Mouse (Mus musculus) kidney, embryonic 15.5 days (tissue): ENCODE data around the gene Abca13. TPM values are rescaled to one million over a fixed set of nuclear protein-coding genes. Genes with fewer than 3 reads are reported as not detected.

ENCODE experiments used
- ATAC-seq: fragments of 200-750 bp; cut with Nextera tagmentation; replicated peaks from 2 replicates; pipeline ENCODE4 v1.8.0; 2017; ENCODE audit warnings: moderate TSS enrichment; ENCODE audit not compliant: low FRiP score
- H3K27ac ChIP-seq: fragments of 300-500 bp; sonication (generic); 2 replicates; pipeline ENCODE4 v1.5.1; 2015; ENCODE audit warnings: mild to moderate bottlenecking, inconsistent platforms
- H3K27me3 ChIP-seq: fragments of 300-500 bp; sonication (generic); 2 replicates; pipeline ENCODE4 v1.6.1; 2015; ENCODE audit warnings: inconsistent platforms
- H3K36me3 ChIP-seq: fragments of 300-500 bp; sonication (generic); 2 replicates; pipeline ENCODE4 v1.6.1; 2015; ENCODE audit warnings: inconsistent platforms
- H3K4me1 ChIP-seq: fragments of 300-500 bp; sonication (generic); 2 replicates; pipeline ENCODE4 v1.6.1; 2015; ENCODE audit warnings: inconsistent platforms
- H3K4me2 ChIP-seq: fragments of 300-500 bp; sonication (generic); 2 replicates; pipeline ENCODE4 v1.6.1; 2015; ENCODE audit warnings: moderate library complexity, mild to moderate bottlenecking, inconsistent platforms
- H3K4me3 ChIP-seq: fragments of 300-500 bp; sonication (generic); replicated peaks from 2 replicates; pipeline ENCODE4 v1.5.1; 2015; ENCODE audit warnings: mild to moderate bottlenecking, inconsistent platforms
- H3K9ac ChIP-seq: fragments of 300-500 bp; sonication (generic); 2 replicates; pipeline ENCODE4 v1.6.1; 2015; ENCODE audit warnings: mild to moderate bottlenecking, inconsistent platforms
- H3K9me3 ChIP-seq: fragments of 300-500 bp; sonication (generic); replicated peaks from 2 replicates; pipeline ENCODE4 v1.6.1; 2016; ENCODE audit warnings: inconsistent platforms
- WGBS: fragments of 180-500 bp; shearing (Covaris S2); methylation state at CpG from one replicate; pipeline ENCODE4 v1.1.7; 2015; ENCODE audit warnings: mixed read lengths; 5-methylcytosine and 5-hydroxymethylcytosine counted together
- polyA plus RNA-seq: library from polyadenylated mRNA; unstranded; fragments of >200 nt; fragmentation: Nextera tagmentation; extraction: Ambion mirVana; gene quantifications from 2 replicates; pipeline ENCODE4 v1.2.1, GENCODE M21; 2015

The Abca13 gene
- polyA plus RNA-seq, 1 experiment from 2014 or later, result 0.16 TPM

DNA sequence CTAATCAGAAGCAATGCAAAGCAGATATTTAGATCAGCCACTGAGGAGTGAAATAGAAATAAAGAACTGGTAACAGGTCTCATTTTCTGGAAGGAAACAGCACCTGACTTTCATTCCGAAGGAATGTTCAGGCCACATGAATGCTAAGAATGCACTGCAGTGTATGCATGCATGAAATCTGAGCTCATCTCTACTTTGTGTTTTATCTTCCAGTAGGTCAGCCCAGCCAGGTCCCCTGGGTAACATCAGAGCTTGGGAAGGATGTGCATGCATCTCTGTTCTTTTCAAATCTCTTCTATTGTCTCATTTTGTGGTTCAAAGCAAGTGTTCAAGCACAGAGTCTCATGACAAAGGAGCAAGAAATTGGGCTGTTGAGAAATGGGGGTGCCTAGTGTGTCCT is 346.6 kb downstream of the Abca13 start:
- no peaks in the 10 kb centered on the region for H3K27me3 ChIP-seq
- H3K27ac ChIP-seq, result no peak overlapping the region
- H3K4me1 ChIP-seq, result no peaks in the 10 kb centered on the region
- H3K4me2 ChIP-seq, result no peak overlapping the region
- no peaks in the 10 kb centered on the region for H3K36me3 ChIP-seq
- ATAC-seq, result no peak
- 68% methylated on average over 1 of the region's 1 CpGs for WGBS
- no peaks in the 10 kb centered on the region for H3K9me3 ChIP-seq
- H3K4me3 ChIP-seq, result no peak overlapping the region
- no peak overlapping the region for H3K9ac ChIP-seq

DNA sequence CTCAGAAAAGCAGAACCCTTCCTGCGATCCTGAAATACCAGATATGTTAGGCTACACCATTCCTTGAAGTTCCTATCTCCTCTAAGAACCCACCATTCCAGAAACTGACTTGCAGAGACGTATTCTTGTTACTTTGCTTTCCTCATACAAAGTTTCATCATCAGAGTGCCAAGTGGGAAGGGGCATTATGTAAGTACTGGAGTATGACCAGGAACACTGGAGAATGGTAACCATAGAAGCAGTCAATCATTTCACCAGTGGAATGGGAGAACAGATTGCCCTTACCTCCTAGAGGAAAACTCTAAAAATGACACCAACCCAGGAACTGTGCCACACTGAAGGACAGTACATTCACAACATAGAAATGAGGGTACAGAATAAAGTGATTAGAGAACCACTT is 368.3 kb downstream of the Abca13 start:
- H3K9ac ChIP-seq, result no peak overlapping the region
- H3K9me3 ChIP-seq, result no peaks in the 10 kb centered on the region
- no peaks in the 10 kb centered on the region for H3K27me3 ChIP-seq
- no peak for ATAC-seq
- H3K36me3 ChIP-seq, result no peaks in the 10 kb centered on the region
- no peak overlapping the region for H3K4me3 ChIP-seq
- no peak overlapping the region for H3K4me2 ChIP-seq
- no peak overlapping the region for H3K27ac ChIP-seq
- WGBS, result 77% methylated on average over 2 of the region's 2 CpGs
- no peaks in the 10 kb centered on the region for H3K4me1 ChIP-seq

GRCm38 (mm10) chr11:9568302-9568701 is 376.6 kb downstream of the Abca13 start:
- Histone ChIP-seq H3K4me2 (no peak overlapping the region), H3K4me1 (no peaks in the 10 kb centered on the region), H3K36me3 (no peaks in the 10 kb centered on the region), H3K9ac (no peak overlapping the region), H3K27ac (no peak overlapping the region), H3K4me3 (no peak overlapping the region), H3K27me3 (no peaks in the 10 kb centered on the region), H3K9me3 (no peaks in the 10 kb centered on the region)
- ATAC-seq, result no peak
- WGBS, result 85% methylated on average over 2 of the region's 2 CpGs

GRCm38 (mm10) chr11:9570319-9570718 is 378.6 kb downstream of the Abca13 start:
- ATAC-seq, result no peak
- Histone ChIP-seq H3K4me2 (no peak overlapping the region), H3K27ac (no peak overlapping the region), H3K4me3 (no peak overlapping the region), H3K27me3 (no peaks in the 10 kb centered on the region), H3K36me3 (no peaks in the 10 kb centered on the region), H3K9ac (no peak overlapping the region), H3K9me3 (no peaks in the 10 kb centered on the region), H3K4me1 (no peaks in the 10 kb centered on the region)
- WGBS, result 48% methylated on average over 6 of the region's 6 CpGs

DNA sequence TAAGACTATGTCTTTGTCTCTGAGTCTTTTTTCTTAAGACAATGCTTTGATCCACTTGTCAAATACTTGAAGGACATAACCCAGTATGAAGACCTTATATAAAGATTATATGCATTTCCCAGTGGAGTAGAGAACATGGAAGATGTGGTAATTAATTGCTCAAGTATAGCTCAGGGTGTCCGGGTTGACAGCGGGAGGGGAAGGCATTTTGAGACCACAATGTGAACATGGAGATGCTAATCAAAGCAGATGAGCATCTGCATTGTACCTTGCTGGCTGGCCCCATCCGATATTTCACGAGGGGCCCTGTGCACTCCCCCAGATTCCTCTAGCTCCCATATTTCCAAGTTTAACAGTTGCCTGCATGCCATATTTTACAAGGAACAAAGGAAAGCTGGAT is 383.2 kb downstream of the Abca13 start:
- no peak for ATAC-seq
- Histone ChIP-seq H3K27ac (no peak overlapping the region), H3K4me3 (no peak overlapping the region), H3K9me3 (no peaks in the 10 kb centered on the region), H3K4me2 (no peak overlapping the region), H3K27me3 (no peaks in the 10 kb centered on the region), H3K36me3 (no peaks in the 10 kb centered on the region), H3K9ac (no peak overlapping the region), H3K4me1 (no peaks in the 10 kb centered on the region)
- 78% methylated on average over 4 of the region's 4 CpGs for WGBS

GRCm38 (mm10) chr11:9591757-9592316 is 400.1 kb downstream of the Abca13 start:
- Histone ChIP-seq H3K9me3 (no peaks in the 10 kb centered on the region), H3K4me3 (no peak overlapping the region), H3K27me3 (no peaks in the 10 kb centered on the region), H3K9ac (no peak overlapping the region), H3K36me3 (no peaks in the 10 kb centered on the region), H3K27ac (no peak overlapping the region), H3K4me1 (no peaks in the 10 kb centered on the region), H3K4me2 (no peak overlapping the region)
- 77% methylated on average over 1 of the region's 1 CpGs for WGBS
- ATAC-seq, result no peak

DNA sequence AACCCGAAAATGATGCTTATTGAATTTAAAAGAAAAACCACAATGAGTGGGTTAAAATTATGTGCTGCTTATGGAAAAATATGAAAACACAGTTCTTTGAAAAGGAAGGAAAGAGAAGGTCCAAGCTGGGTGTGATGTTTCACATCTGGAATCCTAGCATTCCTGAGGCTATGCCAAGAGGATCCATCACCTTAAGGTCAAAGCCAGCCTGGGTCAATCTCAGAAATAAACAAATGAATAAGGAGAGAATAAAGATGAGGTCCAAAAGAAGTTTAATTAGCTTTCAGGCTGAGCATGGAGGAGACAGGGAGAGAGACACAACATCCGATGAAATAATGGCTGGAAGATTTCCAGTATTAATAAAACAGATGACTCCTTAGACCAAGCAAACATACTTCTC is 405.6 kb downstream of the Abca13 start:
- Histone ChIP-seq H3K4me1 (no peaks in the 10 kb centered on the region), H3K27ac (no peak overlapping the region), H3K9ac (no peak overlapping the region), H3K36me3 (no peaks in the 10 kb centered on the region), H3K9me3 (no peaks in the 10 kb centered on the region), H3K27me3 (no peaks in the 10 kb centered on the region), H3K4me2 (no peak overlapping the region), H3K4me3 (no peak overlapping the region)
- 66% methylated on average over 2 of the region's 2 CpGs for WGBS
- no peak for ATAC-seq

GRCm38 (mm10) chr11:9601096-9601495 is 409.4 kb downstream of the Abca13 start:
- H3K36me3 ChIP-seq, result no peaks in the 10 kb centered on the region
- H3K4me2 ChIP-seq, result no peak overlapping the region

DNA sequence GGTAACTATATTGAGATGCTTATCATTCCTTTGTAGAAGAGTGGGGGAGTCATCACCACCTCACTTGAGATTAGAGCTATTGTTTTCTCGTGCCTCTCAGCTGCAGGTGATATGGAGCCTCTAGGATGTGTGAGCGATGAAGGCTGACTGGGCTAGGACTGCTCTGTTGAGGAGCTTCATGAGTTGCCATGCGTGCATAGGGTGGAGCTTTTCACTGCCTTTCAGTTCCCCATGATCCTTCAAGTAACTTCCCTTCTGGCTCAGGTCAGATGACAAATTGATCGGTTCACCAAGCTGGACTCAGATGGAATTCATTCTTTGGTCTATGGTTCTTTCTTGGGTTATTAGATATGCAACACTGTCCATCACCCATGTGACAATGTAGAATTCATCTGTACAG is 410.4 kb downstream of the Abca13 start:
- Histone ChIP-seq H3K36me3 (no peaks in the 10 kb centered on the region), H3K27me3 (no peaks in the 10 kb centered on the region), H3K4me3 (no peak overlapping the region), H3K9ac (no peak overlapping the region), H3K9me3 (no peaks in the 10 kb centered on the region), H3K4me2 (no peak overlapping the region), H3K27ac (no peak overlapping the region), H3K4me1 (no peaks in the 10 kb centered on the region)
- WGBS, result 85% methylated on average over 4 of the region's 4 CpGs
- no peak for ATAC-seq

More at GRCm38 (mm10) chr11:9601096-9601495, 409.4 kb downstream of the Abca13 start:
- no peaks in the 10 kb centered on the region for H3K4me1 ChIP-seq
- 90% methylated on average over 3 of the region's 3 CpGs for WGBS
- no peak overlapping the region for H3K27ac ChIP-seq
- ATAC-seq, result no peak
- H3K9ac ChIP-seq, result no peak overlapping the region
- no peak overlapping the region for H3K4me3 ChIP-seq
- H3K9me3 ChIP-seq, result no peaks in the 10 kb centered on the region
- no peaks in the 10 kb centered on the region for H3K27me3 ChIP-seq

- Histone ChIP-seq H3K9ac (no peak overlapping the region), H3K27ac (no peak overlapping the region), H3K4me3 (no peak overlapping the region), H3K4me1 (no peaks in the 10 kb centered on the region), H3K4me2 (no peak overlapping the region), H3K27me3 (no peaks in the 10 kb centered on the region), H3K9me3 (no peaks in the 10 kb centered on the region), H3K36me3 (no peaks in the 10 kb centered on the region)
- peak; percentile 71; the same call in 1 of the 2 replicates for ATAC-seq
These were observed 416.5 kb downstream of the Abca13 start for GRCm38 (mm10) chr11:9608249-9608648.

DNA sequence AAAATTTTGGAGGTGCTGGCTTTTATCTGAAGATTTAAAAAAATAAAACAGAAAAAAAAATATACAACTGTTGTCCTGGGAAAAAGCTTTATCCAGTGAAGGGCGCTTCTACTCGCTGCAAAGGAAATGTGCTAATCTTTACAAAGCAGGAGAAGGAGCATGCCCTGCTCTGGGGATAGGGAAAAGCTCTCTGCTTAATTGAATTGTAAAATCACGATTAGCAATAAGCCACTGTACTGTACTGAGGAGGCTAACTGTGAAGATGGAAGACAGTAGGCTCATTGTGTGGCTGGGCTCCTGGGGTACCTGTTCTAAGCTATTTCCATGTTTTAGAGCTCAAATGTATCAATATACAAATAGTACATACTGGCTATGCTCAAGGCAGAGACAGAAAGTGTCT is 417.3 kb downstream of the Abca13 start:
- Histone ChIP-seq H3K4me2 (no peak overlapping the region), H3K27ac (no peak overlapping the region), H3K4me3 (no peak overlapping the region), H3K9me3 (no peaks in the 10 kb centered on the region), H3K9ac (no peak overlapping the region), H3K27me3 (no peaks in the 10 kb centered on the region), H3K4me1 (no peaks in the 10 kb centered on the region), H3K36me3 (no peaks in the 10 kb centered on the region)
- ATAC-seq, result no peak
- 65% methylated on average over 3 of the region's 3 CpGs for WGBS

DNA sequence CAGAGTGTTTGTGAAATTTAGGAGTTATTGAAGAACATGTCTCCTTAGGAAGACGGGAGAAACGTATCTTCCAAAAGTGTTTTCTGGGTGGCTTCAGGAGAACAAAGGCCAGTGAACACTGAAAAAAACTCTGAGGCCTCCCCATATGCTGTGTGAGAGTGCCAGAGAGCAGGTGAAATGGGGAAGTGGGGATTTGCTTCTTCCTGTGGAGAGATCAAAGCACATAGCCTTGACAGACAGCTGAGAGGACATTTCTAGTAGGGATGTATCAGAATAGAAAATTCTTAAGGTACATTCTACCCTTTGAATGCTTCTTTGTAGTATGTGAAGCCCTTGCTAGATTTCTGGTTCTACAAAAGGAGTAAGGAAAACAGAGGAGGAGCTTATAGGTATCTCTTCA is 424.4 kb downstream of the Abca13 start:
- Histone ChIP-seq H3K27me3 (no peaks in the 10 kb centered on the region), H3K9me3 (no peaks in the 10 kb centered on the region), H3K4me1 (no peaks in the 10 kb centered on the region), H3K27ac (no peak overlapping the region), H3K4me3 (no peak overlapping the region), H3K9ac (no peak overlapping the region), H3K36me3 (no peaks in the 10 kb centered on the region), H3K4me2 (no peak overlapping the region)
- ATAC-seq, result no peak
- 86% methylated on average over 2 of the region's 2 CpGs for whole genome bisulfite sequencing

- Histone ChIP-seq H3K9ac (no peak overlapping the region), H3K4me3 (no peak overlapping the region), H3K27ac (no peak overlapping the region), H3K4me2 (no peak overlapping the region), H3K36me3 (no peaks in the 10 kb centered on the region), H3K9me3 (no peaks in the 10 kb centered on the region), H3K4me1 (no peaks in the 10 kb centered on the region), H3K27me3 (no peaks in the 10 kb centered on the region)
- WGBS, result 93% methylated on average over 1 of the region's 1 CpGs
- no peak for ATAC-seq
These were observed 424.9 kb downstream of the Abca13 start for GRCm38 (mm10) chr11:9616665-9617064.
